Mouse (Mus musculus): ENCODE data around the gene Slc7a1.

Gene Slc7a1

GRCm38 (mm10) chr5:148312443-148312842, 87.3 kb downstream of the Slc7a1 start:
- no peak for DNase-seq

DNA sequence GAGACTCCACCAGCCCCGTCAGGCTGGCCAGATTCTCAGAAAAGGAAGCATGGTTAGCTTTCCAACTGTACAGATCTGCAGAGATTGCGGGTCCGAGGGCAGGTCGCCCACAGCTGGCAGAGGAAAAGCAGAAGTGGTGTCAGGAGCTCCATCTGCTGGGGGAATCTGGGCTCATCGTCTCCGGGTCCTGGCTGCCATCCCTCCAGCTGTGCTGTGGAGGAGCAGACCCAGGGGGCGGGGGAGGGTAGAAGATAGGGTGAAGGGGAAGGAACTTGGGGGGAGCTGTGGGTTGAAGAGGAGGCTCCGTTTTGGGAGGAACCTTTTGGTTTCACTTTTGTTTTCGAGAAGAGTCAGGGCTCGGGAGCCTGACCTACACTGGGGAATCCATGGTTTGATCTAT, 88.9 kb downstream of the Slc7a1 start:
- DNase-seq = no peak

- DNase-seq = no peak
These were observed 95.6 kb downstream of the Slc7a1 start for GRCm38 (mm10) chr5:148304112-148304511.

DNA sequence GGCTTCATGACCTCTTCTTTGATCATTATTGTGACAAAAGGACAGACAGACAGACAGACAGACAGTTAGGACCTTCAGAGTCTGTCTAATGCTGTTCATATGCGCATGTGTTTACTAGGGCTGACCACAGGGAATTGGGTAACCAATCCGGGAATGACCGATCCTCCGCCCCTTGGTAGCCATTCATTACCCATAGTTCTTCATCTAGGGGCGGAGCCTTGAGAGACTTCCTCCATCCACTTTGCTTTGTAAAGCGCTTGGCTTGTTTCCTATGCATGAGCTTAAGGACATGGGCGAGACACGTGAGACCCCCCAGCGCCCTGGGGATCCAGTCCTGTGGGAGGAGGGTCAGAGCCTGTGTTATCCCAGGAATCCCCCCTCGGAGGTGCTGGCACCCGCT, 96.7 kb downstream of the Slc7a1 start:
- DNase-seq = no peak

DNA sequence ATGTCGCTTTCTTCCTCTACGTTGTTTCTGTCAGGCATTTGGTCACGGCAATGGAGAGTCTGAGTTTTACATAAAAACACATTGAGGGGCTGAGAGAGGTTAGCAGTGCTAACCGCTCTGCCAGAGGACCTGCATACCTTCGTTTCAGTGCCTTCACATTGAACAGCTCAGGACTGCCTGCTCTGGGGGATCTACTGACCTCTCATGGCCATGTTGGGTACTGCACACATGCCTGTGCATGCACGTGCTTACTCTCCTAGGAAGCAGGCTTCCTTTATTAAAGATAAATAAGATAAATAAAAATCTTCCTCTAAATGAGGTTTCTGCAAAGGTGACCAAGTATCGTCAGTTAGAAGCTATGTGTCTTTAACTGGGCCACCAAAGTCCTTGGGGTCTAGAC, 106.4 kb downstream of the Slc7a1 start:
- DNase-seq = peak in 1 of 2 experiments; percentile 39

DNA sequence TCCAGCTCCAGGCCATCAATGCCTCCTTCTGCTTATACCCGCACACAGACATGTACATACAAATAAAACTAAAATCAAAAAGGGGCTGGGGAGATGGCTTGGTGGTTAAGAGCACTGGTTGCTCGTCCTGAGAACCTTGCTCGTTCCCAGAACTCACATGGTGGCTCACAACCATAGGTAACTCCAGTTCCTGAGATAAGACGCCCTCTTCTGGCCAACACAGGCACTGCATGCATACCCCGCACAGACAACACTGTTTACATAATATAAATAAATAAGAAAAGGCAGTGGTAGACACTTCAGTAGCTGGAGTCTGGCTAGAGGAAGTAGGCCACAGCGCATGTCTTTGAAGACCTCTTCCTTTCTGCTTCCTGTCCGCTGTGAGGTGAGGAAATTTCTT, 106.8 kb downstream of the Slc7a1 start:
- DNase-seq = no peak

GRCm38 (mm10) chr5:148289951-148290350, 109.8 kb downstream of the Slc7a1 start:
- DNase-seq = no peak

DNA sequence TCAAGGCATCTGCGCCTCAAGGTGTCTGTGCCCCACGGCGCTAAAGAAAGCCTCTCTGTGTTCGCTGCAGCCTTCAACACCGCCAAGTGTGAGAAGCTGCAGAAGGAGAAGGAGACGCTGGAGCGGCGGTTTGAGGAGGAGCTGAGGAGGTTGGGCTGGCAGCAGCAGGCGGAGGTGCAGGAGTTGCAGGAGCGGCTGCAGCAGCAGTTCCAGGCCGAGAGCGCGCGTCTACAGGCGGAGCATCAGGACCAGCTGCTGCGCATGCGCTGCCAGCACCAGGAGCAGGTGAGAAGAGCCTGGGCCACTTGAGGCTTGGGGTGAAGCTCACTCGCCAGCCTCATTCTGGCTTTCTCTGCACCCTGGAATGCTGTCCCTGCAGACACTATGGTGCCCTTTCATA, 110.9 kb downstream of the Slc7a1 start:
- DNase-seq = no peak

DNA sequence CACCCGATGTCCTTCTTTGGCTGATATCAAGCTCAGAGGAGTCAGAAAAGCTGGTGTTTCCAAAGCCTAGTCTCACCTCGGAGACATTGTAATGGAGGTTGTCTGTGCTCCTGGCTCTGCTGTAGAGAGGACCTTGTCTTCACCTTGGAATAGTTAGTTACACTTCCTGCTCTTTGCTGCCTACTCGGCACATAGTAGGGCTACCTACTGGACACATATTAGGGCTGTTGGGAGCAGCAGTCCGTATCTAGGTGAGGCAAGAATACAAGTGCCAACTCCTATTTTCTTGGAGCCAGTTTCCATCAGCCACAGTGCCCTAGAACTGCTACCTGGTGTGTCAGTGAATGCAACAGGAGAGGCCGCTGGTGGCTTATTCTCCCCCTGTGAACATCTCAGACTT, 112.2 kb downstream of the Slc7a1 start:
- DNase-seq = no peak

DNA sequence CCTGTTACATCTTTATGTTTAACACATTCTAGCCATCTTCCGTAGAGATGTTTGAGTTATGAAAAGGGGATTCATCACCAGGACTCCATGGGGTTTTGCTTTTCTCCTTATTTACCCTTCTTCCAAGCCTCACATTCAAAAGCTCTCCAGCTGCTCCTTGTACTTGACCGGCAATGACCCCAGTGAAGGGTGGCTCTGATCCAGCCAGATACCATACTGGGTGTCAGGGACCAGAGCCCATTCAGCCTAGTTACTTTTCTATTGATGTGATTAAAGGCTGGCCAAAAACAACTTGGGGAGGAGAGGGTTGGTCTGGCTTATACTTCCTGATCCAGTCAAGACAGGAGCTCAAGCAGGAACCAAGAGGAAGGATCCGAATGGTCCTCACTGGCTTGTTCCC, 116.1 kb downstream of the Slc7a1 start:
- DNase-seq = no peak

- no peak for DNase-seq
These were observed 116.5 kb downstream of the Slc7a1 start for GRCm38 (mm10) chr5:148283177-148283576.

GRCm38 (mm10) chr5:148282631-148283030, 117.1 kb downstream of the Slc7a1 start:
- no peak for DNase-seq

DNA sequence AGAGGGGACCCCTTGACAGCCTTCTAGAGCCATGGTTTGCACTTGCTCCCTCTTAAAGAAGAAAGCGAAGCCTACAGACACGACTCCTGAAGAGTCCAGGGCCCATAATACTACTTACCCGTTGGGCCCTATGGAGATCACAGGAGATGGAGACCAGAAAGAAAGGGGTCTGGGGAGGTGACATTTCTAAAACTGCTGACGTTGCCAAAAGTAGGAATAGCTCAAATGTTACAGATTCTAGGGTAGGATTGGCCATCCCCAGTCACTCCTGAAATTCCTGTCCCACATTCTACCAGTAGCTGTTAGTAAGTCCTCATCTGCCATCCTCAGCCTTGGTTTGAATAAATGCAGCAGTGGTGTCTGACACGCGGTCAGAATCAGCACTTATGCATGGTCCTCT, 117.6 kb downstream of the Slc7a1 start:
- no peak for DNase-seq

- no peak for DNase-seq
These were observed 119.4 kb downstream of the Slc7a1 start for GRCm38 (mm10) chr5:148280321-148280720.

- DNase-seq = no peak
These were observed 121.5 kb downstream of the Slc7a1 start for GRCm38 (mm10) chr5:148278233-148278632.
